Mouse (Mus musculus): ENCODE results near the gene Erich6. TPM values are rescaled to one million over a fixed set of nuclear protein-coding genes. Genes with fewer than 3 reads are reported as not detected.

The Erich6 gene
- polyA plus RNA-seq, 1 experiment, result 0.20 TPM

GRCm38 (mm10) chr3:58671616-58672250 is 34.7 kb upstream of the Erich6 start:
- TF ChIP-seq POLR2AphosphoS2 (IDR thresholded peaks at IDR 0.05; ENCODE audit: insufficient read length, low read depth), result peak; percentile 27
- TF ChIP-seq TCF12 (IDR thresholded peaks at IDR 0.05; ENCODE audit: insufficient read depth, poor library complexity, severe bottlenecking), result no peak
- peaks cover 27% of the 10 kb centered on the region for H3K36me3 ChIP-seq (ENCODE audit: control insufficient read depth, insufficient read depth)
- H3K79me2 ChIP-seq (ENCODE audit: control insufficient read depth, insufficient read depth), result peaks cover 17% of the 10 kb centered on the region
- no peak overlapping the region for H3ac ChIP-seq (ENCODE audit: control insufficient read depth, insufficient read length)
- H3K4me2 ChIP-seq (ENCODE audit: low read depth), result no peak overlapping the region
- H3K4me3 ChIP-seq, result no peak overlapping the region
- H3K27me3 ChIP-seq (ENCODE audit: control insufficient read depth, insufficient read depth, insufficient read length), result no peaks in the 10 kb centered on the region

- Histone ChIP-seq H3K4me3 (no peak overlapping the region), H3K4me2 (ENCODE audit: low read depth) (no peak overlapping the region), H3K27me3 (ENCODE audit: control insufficient read depth, insufficient read depth, insufficient read length) (no peaks in the 10 kb centered on the region), H3K36me3 (ENCODE audit: control insufficient read depth, insufficient read depth) (no peaks in the 10 kb centered on the region), H3K79me2 (ENCODE audit: control insufficient read depth, insufficient read depth) (no peaks in the 10 kb centered on the region), H3ac (ENCODE audit: control insufficient read depth, insufficient read length) (no peak overlapping the region)
- TF ChIP-seq MYOD1 (IDR thresholded peaks at IDR 0.05; ENCODE audit: control insufficient read depth in 1 of 3, insufficient read length in 2 of 3, low read depth in 2 of 3), result no peak
- no peak for TF ChIP-seq MYOG (IDR thresholded peaks at IDR 0.05; ENCODE audit: control insufficient read depth in 1 of 3, insufficient read depth in 1 of 3, insufficient read length in 2 of 3, low read depth in 2 of 3)
Measured at GRCm38 (mm10) chr3:58663970-58664369, 27.0 kb upstream of the Erich6 start.

DNA sequence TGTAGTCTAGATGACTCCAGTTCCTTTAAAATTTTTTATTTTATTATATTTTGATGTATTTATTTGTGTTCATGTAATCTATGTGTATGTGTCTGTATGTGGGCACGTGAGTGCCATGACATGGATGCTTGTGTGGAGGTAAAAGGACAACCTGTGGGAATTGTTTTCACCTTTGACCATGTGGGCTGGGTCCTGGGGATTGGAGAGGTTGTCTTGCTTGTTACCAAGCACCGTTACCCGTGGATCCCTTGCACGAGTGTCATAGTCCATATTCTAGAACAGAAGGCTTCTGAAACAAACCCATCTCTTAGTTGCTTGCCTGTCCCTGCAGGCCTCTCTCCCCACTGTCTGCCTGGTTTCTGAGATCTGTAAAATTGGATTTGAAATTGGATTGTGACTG is 23.6 kb upstream of the Erich6 start:
- H3K4me2 ChIP-seq (ENCODE audit: low read depth), result no peak overlapping the region
- no peaks in the 10 kb centered on the region for H3K27me3 ChIP-seq (ENCODE audit: control insufficient read depth, insufficient read depth, insufficient read length)
- no peaks in the 10 kb centered on the region for H3K79me2 ChIP-seq (ENCODE audit: control insufficient read depth, insufficient read depth)
- TF ChIP-seq MYOG (IDR thresholded peaks at IDR 0.05; ENCODE audit: control insufficient read depth in 1 of 3, insufficient read depth in 1 of 3, insufficient read length in 2 of 3, low read depth in 2 of 3) (no peak), POLR2A (IDR thresholded peaks at IDR 0.05; ENCODE audit: insufficient read length, low read depth) (no peak), TCF3 (IDR thresholded peaks at IDR 0.05; ENCODE audit: insufficient read length, low read depth) (no peak), POLR2AphosphoS2 (IDR thresholded peaks at IDR 0.05; ENCODE audit: insufficient read length, low read depth) (no peak), SRF (IDR thresholded peaks at IDR 0.05; ENCODE audit: control insufficient read depth, insufficient read length, low read depth) (no peak), E2F4 (IDR thresholded peaks at IDR 0.05; ENCODE audit: insufficient read depth) (no peak), USF1 (IDR thresholded peaks at IDR 0.05; ENCODE audit: low read depth) (no peak), REST (IDR thresholded peaks at IDR 0.05; ENCODE audit: insufficient read depth, insufficient read length) (no peak), MYOD1 (IDR thresholded peaks at IDR 0.05; ENCODE audit: control insufficient read depth in 1 of 3, insufficient read length in 2 of 3, low read depth in 2 of 3) (no peak), TCF12 (IDR thresholded peaks at IDR 0.05; ENCODE audit: insufficient read depth, poor library complexity, severe bottlenecking) (no peak), MAX (IDR thresholded peaks at IDR 0.05; ENCODE audit: low read depth) (no peak), CEBPB (IDR thresholded peaks at IDR 0.05; ENCODE audit: insufficient read depth, poor library complexity, severe bottlenecking) (no peak)
- H3ac ChIP-seq (ENCODE audit: control insufficient read depth, insufficient read length), result no peak overlapping the region
- H3K4me3 ChIP-seq, result no peak overlapping the region
- no peaks in the 10 kb centered on the region for H3K36me3 ChIP-seq (ENCODE audit: control insufficient read depth, insufficient read depth)

DNA sequence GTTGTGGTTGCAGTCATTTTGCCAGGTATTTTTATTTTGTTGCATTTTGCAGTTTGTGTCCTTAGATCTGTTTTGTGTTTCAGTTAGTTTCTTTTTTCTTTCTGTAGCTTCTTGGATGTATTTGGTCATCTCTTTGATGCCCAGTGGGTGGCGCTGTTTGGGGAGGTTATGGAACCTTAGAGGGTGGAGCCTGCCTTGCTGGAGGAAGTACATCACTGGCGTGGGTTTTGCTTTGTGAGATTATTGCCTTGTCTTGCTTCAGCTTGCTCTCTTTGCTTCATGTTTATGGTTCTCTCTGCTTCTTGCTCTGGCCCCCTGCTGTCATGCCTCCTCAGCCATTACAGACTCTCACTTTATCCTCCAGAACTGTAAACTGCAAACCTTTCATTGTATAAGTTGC is 20.3 kb upstream of the Erich6 start:
- Histone ChIP-seq H3K27me3 (ENCODE audit: control insufficient read depth, insufficient read depth, insufficient read length) (no peaks in the 10 kb centered on the region), H3K79me2 (ENCODE audit: control insufficient read depth, insufficient read depth) (no peaks in the 10 kb centered on the region), H3K36me3 (ENCODE audit: control insufficient read depth, insufficient read depth) (no peaks in the 10 kb centered on the region), H3ac (ENCODE audit: control insufficient read depth, insufficient read length) (no peak overlapping the region), H3K4me3 (no peak overlapping the region), H3K4me2 (ENCODE audit: low read depth) (no peak overlapping the region)
- TF ChIP-seq POLR2A (IDR thresholded peaks at IDR 0.05; ENCODE audit: insufficient read length, low read depth), result peak; percentile 16
- no peak for TF ChIP-seq MYOG (IDR thresholded peaks at IDR 0.05; ENCODE audit: control insufficient read depth in 1 of 3, insufficient read depth in 1 of 3, insufficient read length in 2 of 3, low read depth in 2 of 3)
- TF ChIP-seq MAX (IDR thresholded peaks at IDR 0.05; ENCODE audit: low read depth), result no peak
- no peak for TF ChIP-seq SRF (IDR thresholded peaks at IDR 0.05; ENCODE audit: control insufficient read depth, insufficient read length, low read depth)
- TF ChIP-seq TCF12 (IDR thresholded peaks at IDR 0.05; ENCODE audit: insufficient read depth, poor library complexity, severe bottlenecking), result no peak
- TF ChIP-seq REST (IDR thresholded peaks at IDR 0.05; ENCODE audit: insufficient read depth, insufficient read length), result no peak
- no peak for TF ChIP-seq USF1 (IDR thresholded peaks at IDR 0.05; ENCODE audit: low read depth)
- TF ChIP-seq MYOD1 (IDR thresholded peaks at IDR 0.05; ENCODE audit: control insufficient read depth in 1 of 3, insufficient read length in 2 of 3, low read depth in 2 of 3), result no peak
- peak; percentile 33 for TF ChIP-seq POLR2AphosphoS2 (IDR thresholded peaks at IDR 0.05; ENCODE audit: insufficient read length, low read depth)
- no peak for TF ChIP-seq TCF3 (IDR thresholded peaks at IDR 0.05; ENCODE audit: insufficient read length, low read depth)
- peak; percentile 84; the same call in 1 of the 2 replicates for TF ChIP-seq CEBPB (IDR thresholded peaks at IDR 0.05; ENCODE audit: insufficient read depth, poor library complexity, severe bottlenecking)
- TF ChIP-seq E2F4 (IDR thresholded peaks at IDR 0.05; ENCODE audit: insufficient read depth), result no peak

- no peaks in the 10 kb centered on the region for H3K79me2 ChIP-seq (ENCODE audit: control insufficient read depth, insufficient read depth)
Measured at GRCm38 (mm10) chr3:58655362-58656130, 18.5 kb upstream of the Erich6 start.

More at GRCm38 (mm10) chr3:58655362-58656130, 18.5 kb upstream of the Erich6 start:
- Histone ChIP-seq H3K36me3 (ENCODE audit: control insufficient read depth, insufficient read depth) (no peaks in the 10 kb centered on the region), H3K27me3 (ENCODE audit: control insufficient read depth, insufficient read depth, insufficient read length) (no peaks in the 10 kb centered on the region), H3ac (ENCODE audit: control insufficient read depth, insufficient read length) (no peak overlapping the region), H3K4me2 (ENCODE audit: low read depth) (no peak overlapping the region), H3K4me3 (no peak overlapping the region)
- TF ChIP-seq TCF3 (IDR thresholded peaks at IDR 0.05; ENCODE audit: insufficient read length, low read depth) (no peak), MYOD1 (IDR thresholded peaks at IDR 0.05; ENCODE audit: control insufficient read depth in 1 of 3, insufficient read length in 2 of 3, low read depth in 2 of 3) (no peak), POLR2A (IDR thresholded peaks at IDR 0.05; ENCODE audit: insufficient read length, low read depth) (no peak), MYOG (IDR thresholded peaks at IDR 0.05; ENCODE audit: control insufficient read depth in 1 of 3, insufficient read depth in 1 of 3, insufficient read length in 2 of 3, low read depth in 2 of 3) (no peak), MAX (IDR thresholded peaks at IDR 0.05; ENCODE audit: low read depth) (no peak), CEBPB (IDR thresholded peaks at IDR 0.05; ENCODE audit: insufficient read depth, poor library complexity, severe bottlenecking) (no peak), E2F4 (IDR thresholded peaks at IDR 0.05; ENCODE audit: insufficient read depth) (no peak), USF1 (IDR thresholded peaks at IDR 0.05; ENCODE audit: low read depth) (no peak), POLR2AphosphoS2 (IDR thresholded peaks at IDR 0.05; ENCODE audit: insufficient read length, low read depth) (no peak), SRF (IDR thresholded peaks at IDR 0.05; ENCODE audit: control insufficient read depth, insufficient read length, low read depth) (no peak), REST (IDR thresholded peaks at IDR 0.05; ENCODE audit: insufficient read depth, insufficient read length) (no peak)
